Mouse (Mus musculus) C2C12 (cell line): ENCODE results near the gene Mrs2. TPM values are rescaled to one million over a fixed set of nuclear protein-coding genes. Genes with fewer than 3 reads are reported as not detected.

ENCODE experiments used
- H3K27me3 ChIP-seq: one replicate; pipeline ENCODE4 v1.6.1; 2011; ENCODE audit not compliant: control insufficient read depth, insufficient read depth, insufficient read length
- H3K36me3 ChIP-seq: one replicate; pipeline ENCODE4 v1.6.1; 2011; ENCODE audit not compliant: control insufficient read depth, insufficient read depth
- H3K4me3 ChIP-seq: one replicate; pipeline ENCODE4 v1.5.1; 2011; ENCODE audit warnings: mild to moderate bottlenecking, control low read depth; ENCODE audit not compliant: poor library complexity, insufficient read depth, severe bottlenecking
- H3K79me2 ChIP-seq: one replicate; pipeline ENCODE4 v1.6.1; 2011; ENCODE audit not compliant: control insufficient read depth, insufficient read depth
- H3K79me3 ChIP-seq: one replicate; pipeline ENCODE4 v1.6.1; 2011; ENCODE audit warnings: low read depth, control low read depth
- H3ac ChIP-seq: one replicate; pipeline ENCODE3; 2011; ENCODE audit warnings: low read depth; ENCODE audit not compliant: control insufficient read depth, insufficient read length
- CEBPB ChIP-seq: IDR thresholded peaks from one replicate; pipeline ENCODE4 v1.6.1; 2011; ENCODE audit warnings: low read depth, mild to moderate bottlenecking, control low read depth, moderate library complexity
- CTCF ChIP-seq: IDR thresholded peaks from one replicate; pipeline ENCODE4 v1.5.1; 2011; ENCODE audit not compliant: control insufficient read depth, insufficient read depth, insufficient read length
- FOSL1 ChIP-seq: IDR thresholded peaks from one replicate; pipeline ENCODE4 v1.8.0; 2011; ENCODE audit warnings: mild to moderate bottlenecking, low read length; ENCODE audit not compliant: poor library complexity, insufficient read depth, severe bottlenecking
- MAX ChIP-seq: IDR thresholded peaks from one replicate; pipeline ENCODE4 v1.6.1; 2011; ENCODE audit warnings: mild to moderate bottlenecking, control low read depth
- MYOD1 ChIP-seq: IDR thresholded peaks from one replicate; pipeline ENCODE4 v1.6.1; 2011; ENCODE audit warnings: low read depth; ENCODE audit not compliant: control insufficient read depth, insufficient read length
- MYOG ChIP-seq: IDR thresholded peaks from one replicate; pipeline ENCODE4 v1.6.1; 2011; ENCODE audit not compliant: control insufficient read depth, insufficient read length; ENCODE audit errors: extremely low read depth
- USF1 ChIP-seq: IDR thresholded peaks from one replicate; pipeline ENCODE4 v1.6.1; 2011; ENCODE audit warnings: low read depth, mild to moderate bottlenecking, control low read depth, moderate library complexity
- polyA plus RNA-seq: library from polyadenylated mRNA; unstranded; fragments of >200 nt; fragmentation: generic; extraction: Trizol; gene quantifications from one replicate; pipeline ENCODE4 v1.2.1, GENCODE M21; 2012; ENCODE audit warnings: missing spikeins

The Mrs2 gene
- polyA plus RNA-seq, 1 experiment: 9.5 TPM

DNA sequence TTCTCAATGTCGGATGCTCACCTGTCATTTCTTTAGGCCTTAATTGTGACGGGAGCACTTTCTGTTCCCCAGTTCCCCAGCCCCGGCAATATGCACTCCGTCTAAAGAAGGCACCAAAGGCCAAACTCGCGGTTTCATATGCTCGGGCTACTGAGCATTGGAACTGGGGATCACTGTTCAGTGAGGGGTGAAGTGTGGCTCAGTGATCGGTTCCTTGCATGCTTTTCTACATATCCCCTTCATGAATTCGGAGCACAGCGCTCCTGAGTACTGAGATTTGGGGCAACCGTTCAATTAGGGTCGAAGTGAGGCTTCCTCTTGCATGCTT is 82.4 kb downstream of the Mrs2 start:
- Histone ChIP-seq H3K27me3 (no peaks in the 10 kb centered on the region), H3K79me3 (no peaks in the 10 kb centered on the region), H3K79me2 (no peaks in the 10 kb centered on the region), H3K4me3 (peak overlapping the region; percentile 37), H3K36me3 (no peaks in the 10 kb centered on the region), H3ac (peak overlapping the region; percentile 83)
- TF ChIP-seq FOSL1: no peak
- TF ChIP-seq USF1: no peak
- TF ChIP-seq MAX: no peak
- TF ChIP-seq MYOG: no peak
- no peak for TF ChIP-seq MYOD1
- TF ChIP-seq CEBPB: no peak
- TF ChIP-seq CTCF: no peak

Other genes starting within 250 kb of the Mrs2 start
- 28.3 TPM for gene BC005537, start 218.7 kb downstream of the Mrs2 start, polyA plus RNA-seq
- 44.4 TPM for gene Acot13, start 188.8 kb downstream of the Mrs2 start, polyA plus RNA-seq
- 10.5 TPM for gene Tdp2, start 188.7 kb downstream of the Mrs2 start, polyA plus RNA-seq
- gene D130043K22Rik, start 175.2 kb downstream of the Mrs2 start, polyA plus RNA-seq: 0.02 TPM
- gene Aldh5a1, start 82.7 kb downstream of the Mrs2 start, polyA plus RNA-seq: 1.1 TPM
- 0.02 TPM for gene Gpld1, start 77.2 kb downstream of the Mrs2 start, polyA plus RNA-seq
- not detected for gene Dcdc2a, start 35.6 kb upstream of the Mrs2 start, polyA plus RNA-seq